Mouse (Mus musculus) hindbrain, embryonic 16.5 days (tissue): ENCODE measurements around the gene Rpl18a. TPM values are rescaled to one million over a fixed set of nuclear protein-coding genes. Genes with fewer than 3 reads are reported as not detected.
A peak's percentile ranks its signal among the peaks of the same experiment; 100 is the strongest.

Experiments
- ATAC-seq: fragments of 200-750 bp; cut with Nextera tagmentation; 2 replicates; pipeline ENCODE4 v1.8.0; 2017; ENCODE audit warnings: moderate TSS enrichment, moderate library complexity
- H3K27ac ChIP-seq: fragments of 300-500 bp; sonication (generic); 2 replicates; pipeline ENCODE4 v1.5.1; 2014; ENCODE audit warnings: low read depth, mild to moderate bottlenecking, control low read depth, low read length, moderate library complexity
- H3K27me3 ChIP-seq: fragments of 300-500 bp; sonication (generic); replicated peaks from 2 replicates; pipeline ENCODE4 v1.6.1; 2014; ENCODE audit warnings: low read length; ENCODE audit not compliant: control insufficient read depth, insufficient read depth
- H3K36me3 ChIP-seq: fragments of 300-500 bp; sonication (generic); 2 replicates; pipeline ENCODE4 v1.6.1; 2014; ENCODE audit warnings: mild to moderate bottlenecking, low read length, moderate library complexity, mixed read lengths; ENCODE audit not compliant: control insufficient read depth, insufficient read depth
- H3K4me1 ChIP-seq: fragments of 300-500 bp; sonication (generic); 2 replicates; pipeline ENCODE4 v1.6.1; 2014; ENCODE audit warnings: low read depth, low read length; ENCODE audit not compliant: control insufficient read depth, insufficient read depth
- H3K4me2 ChIP-seq: fragments of 300-500 bp; sonication (generic); 2 replicates; pipeline ENCODE4 v1.6.1; 2014; ENCODE audit warnings: mild to moderate bottlenecking, low read length, control low read depth, moderate library complexity
- H3K4me3 ChIP-seq: fragments of 300-500 bp; sonication (generic); 2 replicates; pipeline ENCODE4 v1.5.1; 2014; ENCODE audit warnings: mild to moderate bottlenecking, low read length, control low read depth, moderate library complexity
- H3K9ac ChIP-seq: fragments of 300-500 bp; sonication (generic); 2 replicates; pipeline ENCODE4 v1.6.1; 2014; ENCODE audit warnings: low read depth, mild to moderate bottlenecking, control low read depth, low read length, moderate library complexity
- H3K9me3 ChIP-seq: fragments of 300-500 bp; sonication (generic); 2 replicates; pipeline ENCODE4 v1.6.1; 2014; ENCODE audit warnings: mild to moderate bottlenecking, low read length, moderate library complexity; ENCODE audit not compliant: control insufficient read depth
- WGBS: fragments of 180-500 bp; shearing (Covaris S2); extraction: QIAGEN DNeasy Blood & Tissue Kit; methylation state at CpG from one replicate; pipeline ENCODE4 v1.1.7; 2014; 5-methylcytosine and 5-hydroxymethylcytosine counted together
- polyA plus RNA-seq: library from polyadenylated mRNA; unstranded; fragments of >200 nt; fragmentation: Nextera tagmentation; extraction: Ambion mirVana; gene quantifications from 2 replicates; pipeline ENCODE4 v1.2.1, GENCODE M21; 2015

Rpl18a gene
- polyA plus RNA-seq, 1 experiment from 2014 or later = 1,821 TPM

DNA sequence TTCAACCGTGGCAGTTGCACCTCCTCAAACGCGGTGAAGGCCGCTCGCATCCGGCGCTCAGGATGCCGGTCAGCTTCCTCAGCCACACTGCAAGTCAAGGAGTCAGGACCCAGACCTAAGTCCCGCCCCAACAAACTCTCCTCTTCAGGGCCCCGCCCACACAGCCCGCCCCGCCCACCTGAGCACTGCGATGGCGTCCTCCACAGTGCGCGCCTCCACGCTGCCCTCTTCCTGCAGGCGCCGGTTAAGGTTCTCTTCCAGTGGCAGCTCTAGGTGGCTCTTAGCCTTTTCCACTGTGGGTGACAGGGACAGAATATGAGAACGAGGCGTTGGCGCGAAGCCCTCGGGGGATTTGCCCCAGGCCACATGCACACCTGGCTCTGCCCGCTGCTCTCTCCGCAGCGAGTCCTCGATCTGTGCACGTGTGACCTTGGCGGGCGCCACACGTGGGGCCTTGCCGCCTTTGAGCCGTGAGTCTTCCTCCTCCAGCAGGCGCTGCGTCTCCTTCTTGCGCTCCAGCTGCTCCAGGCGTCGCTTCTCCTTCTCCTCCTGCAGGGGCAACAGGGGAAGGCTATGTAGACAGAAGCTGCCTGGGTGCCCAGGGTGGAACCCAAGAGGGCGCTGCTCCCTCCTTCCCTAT, 28.5 kb downstream of the Rpl18a start:
- peaks cover 42% of the 10 kb centered on the region for H3K4me1 ChIP-seq
- 0 out of 2 replicates have a peak, but pooled peaks cover 2% of the 10 kb centered on the region for H3K36me3 ChIP-seq
- WGBS = 12% methylated on average over 40 of the region's 40 CpGs
- H3K27ac ChIP-seq = peak overlapping the region; percentile 10
- H3K27me3 ChIP-seq = no peaks in the 10 kb centered on the region
- H3K9me3 ChIP-seq = no peaks in the 10 kb centered on the region
- peak overlapping the region; percentile 44; the same call in 1 of the 2 replicates for H3K9ac ChIP-seq
- no peak for ATAC-seq
- 0 out of 2 replicates have a peak overlapping the region, but pooled peaks have one; percentile 0 for H3K4me2 ChIP-seq
- no peak overlapping the region for H3K4me3 ChIP-seq

DNA sequence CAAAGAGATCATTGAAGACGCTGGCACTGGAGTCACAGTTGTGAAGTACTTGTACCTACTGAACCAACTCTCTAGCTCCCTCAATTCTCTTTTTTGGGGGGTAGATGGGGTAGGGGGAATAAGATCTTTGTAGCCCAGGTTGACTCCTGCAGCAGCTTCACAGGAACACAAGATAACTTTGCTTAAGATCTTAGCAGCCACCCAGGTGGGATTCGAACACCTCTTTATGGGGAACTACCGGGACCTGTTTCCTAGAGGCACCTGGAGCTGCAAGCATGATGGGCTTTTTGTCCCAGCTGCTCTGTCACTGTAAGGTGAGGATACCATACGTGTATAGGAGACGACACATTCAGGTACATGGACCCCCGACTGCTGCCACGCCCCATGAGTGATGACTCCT, 30.6 kb downstream of the Rpl18a start:
- no peaks in the 10 kb centered on the region for H3K9me3 ChIP-seq
- no peak overlapping the region for H3K9ac ChIP-seq
- peaks cover 46% of the 10 kb centered on the region for H3K4me1 ChIP-seq
- 0 out of 2 replicates have a peak, but pooled peaks cover 2% of the 10 kb centered on the region for H3K36me3 ChIP-seq
- no peak for ATAC-seq
- H3K4me2 ChIP-seq = no peak overlapping the region
- H3K27me3 ChIP-seq = no peaks in the 10 kb centered on the region
- no peak overlapping the region for H3K27ac ChIP-seq
- WGBS = 85% methylated on average over 7 of the region's 7 CpGs
- no peak overlapping the region for H3K4me3 ChIP-seq

DNA sequence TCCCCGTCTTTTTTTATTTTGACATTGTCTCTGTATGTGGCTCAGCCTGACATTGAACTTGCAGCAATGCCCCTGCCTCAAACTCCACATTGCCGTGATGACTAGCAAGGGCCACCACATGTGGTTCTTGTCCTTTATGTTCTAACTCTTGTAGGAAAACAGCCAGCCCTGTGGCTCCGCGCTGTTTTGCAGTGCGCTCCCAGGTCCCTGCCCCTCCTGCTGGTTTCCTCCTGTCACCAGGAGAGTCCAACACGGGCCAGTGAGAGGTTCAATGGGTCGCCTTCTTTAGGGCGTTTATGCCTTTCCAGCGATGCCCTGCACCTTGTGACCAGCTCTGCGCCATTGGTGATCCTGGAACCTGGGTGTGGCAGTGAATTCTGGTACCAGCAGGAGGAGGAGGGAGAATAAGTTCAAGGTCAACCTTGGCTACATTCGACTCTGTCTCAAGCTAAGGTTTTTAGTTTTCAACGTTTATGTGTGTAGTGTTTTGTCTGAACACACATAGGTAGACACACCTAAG, 31.2 kb downstream of the Rpl18a start:
- Histone ChIP-seq H3K9me3 (no peaks in the 10 kb centered on the region), H3K4me2 (peak overlapping the region; percentile 86), H3K4me3 (peak overlapping the region; percentile 46), H3K27me3 (no peaks in the 10 kb centered on the region), H3K9ac (peak overlapping the region; percentile 57), H3K36me3 (0 out of 2 replicates have a peak, but pooled peaks cover 2% of the 10 kb centered on the region), H3K4me1 (peaks cover 45% of the 10 kb centered on the region), H3K27ac (peak overlapping the region; percentile 80)
- WGBS = 5% methylated on average over 12 of the region's 12 CpGs
- peak; percentile 7 for ATAC-seq

DNA sequence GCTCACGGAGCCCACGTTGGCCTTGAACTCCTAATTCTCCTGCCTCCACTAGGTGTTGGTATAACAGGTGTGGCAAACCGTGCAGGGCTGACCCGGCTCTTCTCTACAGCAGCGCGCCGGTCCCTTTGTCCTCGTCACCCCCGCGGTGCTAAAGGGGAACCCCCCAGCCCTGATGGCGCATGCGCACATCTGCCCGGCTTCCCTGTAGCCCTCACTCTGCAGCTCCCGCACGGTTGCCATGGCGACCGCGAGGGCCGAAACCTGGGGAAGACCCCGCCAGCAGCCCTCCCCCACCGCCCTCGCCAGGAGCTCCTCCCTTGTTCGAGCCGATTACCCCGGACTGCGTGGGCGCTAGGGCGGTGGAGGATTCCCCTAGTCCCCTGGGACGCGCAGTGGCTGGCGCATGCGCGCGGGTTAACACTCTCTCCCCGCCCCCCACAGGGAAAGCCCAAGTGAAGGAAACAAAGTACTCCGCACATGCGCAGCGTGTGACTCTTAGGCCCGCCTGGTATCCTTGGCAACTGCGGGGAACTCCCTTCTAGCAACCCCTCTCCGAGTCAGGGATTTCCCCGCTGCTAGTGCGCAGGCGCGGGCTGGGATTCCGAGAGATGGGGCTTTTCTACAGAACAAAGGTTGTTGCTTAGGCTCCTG, 31.7 kb downstream of the Rpl18a start:
- Histone ChIP-seq H3K36me3 (0 out of 2 replicates have a peak, but pooled peaks cover 2% of the 10 kb centered on the region), H3K27ac (peak overlapping the region; percentile 94), H3K27me3 (no peaks in the 10 kb centered on the region), H3K4me2 (peak overlapping the region; percentile 86), H3K4me1 (peaks cover 45% of the 10 kb centered on the region), H3K9ac (peak overlapping the region; percentile 73), H3K9me3 (no peaks in the 10 kb centered on the region), H3K4me3 (peak overlapping the region; percentile 46)
- under 1% methylated on average over 46 of the region's 46 CpGs for WGBS
- peak; percentile 88 for ATAC-seq

DNA sequence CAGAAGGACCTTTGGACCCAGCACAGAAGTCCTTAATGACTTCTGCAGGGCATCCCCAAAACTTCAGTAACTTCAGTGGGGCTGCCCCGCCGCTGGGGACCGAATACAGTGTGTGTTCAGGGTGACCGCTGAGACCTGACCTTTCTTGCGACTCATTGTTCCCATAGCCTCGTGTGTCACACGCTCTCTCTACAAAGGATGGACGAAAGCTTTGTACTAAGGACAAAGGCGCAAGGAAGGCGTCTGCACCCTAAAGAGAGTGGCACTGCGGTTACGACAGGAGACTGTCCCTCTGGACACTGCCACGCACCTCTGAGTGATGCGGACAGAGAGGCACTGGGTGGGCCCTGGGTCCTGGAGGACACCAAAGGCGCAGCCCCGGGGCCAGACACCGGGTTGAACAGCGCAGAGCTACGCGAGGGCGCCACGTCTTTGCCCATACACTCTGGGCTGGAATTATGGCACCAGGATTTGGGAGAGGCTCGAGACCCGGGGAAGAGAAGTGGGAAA, 32.4 kb downstream of the Rpl18a start:
- peak overlapping the region; percentile 73 for H3K9ac ChIP-seq
- WGBS = 1% methylated on average over 24 of the region's 24 CpGs
- peak overlapping the region; percentile 86 for H3K4me2 ChIP-seq
- H3K9me3 ChIP-seq = no peaks in the 10 kb centered on the region
- peaks cover 45% of the 10 kb centered on the region for H3K4me1 ChIP-seq
- H3K27me3 ChIP-seq = no peaks in the 10 kb centered on the region
- H3K4me3 ChIP-seq = peak overlapping the region; percentile 46
- 0 out of 2 replicates have a peak, but pooled peaks cover 2% of the 10 kb centered on the region for H3K36me3 ChIP-seq
- peak; percentile 8 for ATAC-seq
- H3K27ac ChIP-seq = peak overlapping the region; percentile 94

DNA sequence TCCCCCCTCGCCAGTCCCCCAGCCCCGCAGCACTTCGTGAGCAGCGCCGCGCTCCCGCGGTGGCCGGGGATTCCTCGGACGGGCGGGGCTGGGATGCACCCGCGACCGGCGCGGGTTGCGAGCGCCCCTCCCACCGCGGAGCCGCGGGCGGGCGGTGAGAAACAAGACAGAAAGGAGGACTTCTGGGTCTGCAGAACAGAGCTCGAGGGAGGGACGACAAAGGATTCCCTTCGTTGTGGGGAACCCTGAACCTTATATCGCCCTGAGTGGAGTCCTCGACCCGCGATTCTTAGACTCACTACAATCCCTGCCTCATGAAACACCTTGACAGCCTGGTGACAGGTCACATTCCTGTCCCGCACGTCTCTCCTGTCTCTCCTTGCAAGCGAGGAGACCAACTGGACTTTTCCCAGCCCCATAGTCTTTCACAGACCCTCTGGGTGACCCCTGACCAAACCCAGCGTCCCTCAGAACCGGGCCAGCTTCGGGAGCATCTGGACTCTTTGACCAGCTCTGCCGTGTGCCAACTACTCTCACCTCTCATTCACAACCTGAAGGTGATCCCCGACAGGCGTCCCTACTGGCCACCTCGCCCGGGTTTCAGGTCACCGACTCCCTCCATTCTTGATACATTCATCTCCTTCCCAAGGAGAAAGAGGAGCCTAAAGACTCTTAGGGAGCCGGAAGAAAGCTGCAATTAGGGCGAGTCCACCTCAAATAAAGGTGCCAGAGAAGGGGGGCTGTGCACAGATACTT, 33.1 kb downstream of the Rpl18a start:
- peak overlapping the region; percentile 86 for H3K4me2 ChIP-seq
- WGBS = 1% methylated on average over 46 of the region's 46 CpGs
- H3K27me3 ChIP-seq = no peaks in the 10 kb centered on the region
- H3K9me3 ChIP-seq = no peaks in the 10 kb centered on the region
- peak overlapping the region; percentile 73 for H3K9ac ChIP-seq
- H3K4me3 ChIP-seq = peak overlapping the region; percentile 46
- 0 out of 2 replicates have a peak, but pooled peaks cover 2% of the 10 kb centered on the region for H3K36me3 ChIP-seq
- H3K27ac ChIP-seq = peak overlapping the region; percentile 94
- H3K4me1 ChIP-seq = peaks cover 38% of the 10 kb centered on the region
- ATAC-seq = no peak

DNA sequence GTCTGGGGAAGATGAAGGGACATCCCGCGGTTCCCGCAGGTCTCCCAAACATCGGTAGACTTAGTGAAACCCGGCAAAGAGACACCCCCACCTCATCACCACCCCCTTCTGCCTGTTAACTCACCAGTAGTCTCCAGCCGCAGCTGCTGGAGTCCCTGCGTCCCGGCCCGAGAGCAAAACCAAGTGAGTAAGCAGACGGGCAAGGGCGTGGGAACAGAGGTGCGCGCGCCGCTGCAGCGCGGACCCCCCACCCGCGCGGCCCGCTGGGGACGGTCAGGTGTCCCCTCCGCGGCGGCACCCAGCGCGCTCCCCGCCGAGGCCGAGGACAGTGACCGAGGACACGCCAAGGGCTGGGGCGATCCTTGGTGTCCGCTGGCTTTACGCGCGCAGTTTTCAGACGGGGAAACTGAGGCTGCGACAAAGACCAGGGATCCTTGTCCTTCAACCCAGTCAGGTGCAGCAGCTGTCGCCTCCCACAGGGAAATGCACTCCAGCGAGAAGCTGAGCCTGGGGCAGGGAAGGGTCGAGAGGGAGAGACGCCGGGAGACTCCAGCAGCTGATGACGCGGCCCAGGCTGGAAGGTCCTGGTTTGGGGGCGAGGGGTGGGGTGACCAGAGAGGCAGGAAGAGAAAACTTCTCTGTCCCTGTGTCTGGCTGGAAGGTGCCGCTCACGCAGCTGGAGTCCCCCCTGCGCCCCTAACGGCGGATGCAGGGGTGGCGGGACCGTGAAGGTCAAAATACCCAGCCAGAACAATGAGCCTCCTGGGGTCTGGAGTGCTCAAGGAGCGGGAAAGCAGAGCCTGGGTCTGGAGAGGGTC, 34.2 kb downstream of the Rpl18a start, which contains the start of gene Kcnn1:
Kcnn1 (minus strand) TSS at position 435 of the 818 bp plus-strand sequence.
- ATAC-seq = no peak
- WGBS = 0% methylated on average over 49 of the region's 55 CpGs
- H3K27ac ChIP-seq = peak within 1 kb of the TSS; percentile 94

DNA sequence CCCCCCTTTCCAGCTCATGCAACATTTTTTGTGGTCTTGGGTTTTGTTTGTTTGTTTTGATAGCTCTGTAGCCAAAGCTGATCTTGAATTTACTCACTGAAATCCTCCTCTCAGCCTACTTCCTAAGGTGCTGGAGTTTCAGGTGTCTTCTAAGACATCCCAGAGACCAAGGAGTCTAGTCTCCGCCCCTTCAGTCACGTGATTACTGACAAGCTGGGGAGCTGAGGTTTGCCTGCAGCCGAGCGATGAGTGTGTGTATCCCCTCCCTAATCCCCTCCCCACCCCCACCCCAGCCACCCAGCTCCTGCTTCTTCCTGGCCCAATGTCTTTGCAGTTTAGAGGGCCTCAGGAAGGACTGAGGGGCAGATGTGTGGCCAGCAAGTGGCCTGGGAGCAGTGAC, 39.7 kb downstream of the Rpl18a start:
- ATAC-seq = no peak
- Histone ChIP-seq H3K4me3 (no peak overlapping the region), H3K4me1 (peaks cover 14% of the 10 kb centered on the region), H3K9ac (no peak overlapping the region), H3K36me3 (no peaks in the 10 kb centered on the region), H3K27me3 (no peaks in the 10 kb centered on the region), H3K4me2 (peak overlapping the region; percentile 94; the same call in 1 of the 2 replicates), H3K27ac (no peak overlapping the region), H3K9me3 (no peaks in the 10 kb centered on the region)
- WGBS = 17% methylated on average over 4 of the region's 4 CpGs

More for the DNA sequence above, 34.2 kb downstream of the Rpl18a start, which contains the start of gene Kcnn1:
- Histone ChIP-seq H3K27me3 (no peaks in the 10 kb centered on the region), H3K9me3 (no peaks in the 10 kb centered on the region), H3K9ac (peak within 1 kb of the TSS; percentile 73), H3K4me1 (peaks cover 34% of the 10 kb centered on the region), H3K4me3 (peak within 1 kb of the TSS; percentile 46), H3K4me2 (peak within 1 kb of the TSS; percentile 86), H3K36me3 (0 out of 2 replicates have a peak, but pooled peaks cover 2% of the 10 kb centered on the region)
